Mouse (Mus musculus): Measurements from ENCODE around the gene Agtpbp1. TPM values are rescaled to one million over a fixed set of nuclear protein-coding genes. Genes with fewer than 3 reads are reported as not detected.

Gene Agtpbp1
- total RNA-seq, 1 experiment from 2014 or later: 56.3 TPM

- ATAC-seq (replicated peaks; ENCODE audit: low read depth, poor library complexity, severe bottlenecking): 0 out of 2 replicates have a peak, but pooled peaks have one; percentile 12
Observed at GRCm38 (mm10) chr13:59584481-59584880, 546 bp downstream of the Agtpbp1 start.

GRCm38 (mm10) chr13:59580954-59581353 is 4.1 kb downstream of the Agtpbp1 start:
- ATAC-seq (replicated peaks; ENCODE audit: low read depth, poor library complexity, severe bottlenecking): no peak

DNA sequence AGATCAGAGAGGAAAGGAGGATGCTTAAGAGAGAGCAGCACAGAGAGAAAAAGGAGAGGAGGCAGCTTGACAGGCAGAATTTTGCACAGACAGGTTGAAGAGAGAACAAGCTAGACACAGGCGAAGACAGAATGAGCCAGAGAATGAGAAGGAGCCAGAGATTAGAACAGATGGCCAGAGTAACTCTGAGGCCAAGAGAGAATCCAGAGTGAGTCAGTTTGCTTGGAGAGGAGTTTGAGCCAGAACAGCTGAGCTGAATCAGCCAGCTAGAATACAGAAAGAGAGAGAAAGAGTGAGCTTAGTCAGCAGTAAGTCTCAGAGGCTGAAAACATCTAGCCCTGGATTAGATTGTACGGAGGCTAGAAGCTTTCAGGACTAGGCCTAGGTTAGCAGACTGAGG is 12.5 kb downstream of the Agtpbp1 start:
- no peak for ATAC-seq (replicated peaks; ENCODE audit: low read depth, poor library complexity, severe bottlenecking)

- ATAC-seq (replicated peaks; ENCODE audit: low read depth, poor library complexity, severe bottlenecking): no peak
Observed at GRCm38 (mm10) chr13:59571107-59571506, 13.9 kb downstream of the Agtpbp1 start.

DNA sequence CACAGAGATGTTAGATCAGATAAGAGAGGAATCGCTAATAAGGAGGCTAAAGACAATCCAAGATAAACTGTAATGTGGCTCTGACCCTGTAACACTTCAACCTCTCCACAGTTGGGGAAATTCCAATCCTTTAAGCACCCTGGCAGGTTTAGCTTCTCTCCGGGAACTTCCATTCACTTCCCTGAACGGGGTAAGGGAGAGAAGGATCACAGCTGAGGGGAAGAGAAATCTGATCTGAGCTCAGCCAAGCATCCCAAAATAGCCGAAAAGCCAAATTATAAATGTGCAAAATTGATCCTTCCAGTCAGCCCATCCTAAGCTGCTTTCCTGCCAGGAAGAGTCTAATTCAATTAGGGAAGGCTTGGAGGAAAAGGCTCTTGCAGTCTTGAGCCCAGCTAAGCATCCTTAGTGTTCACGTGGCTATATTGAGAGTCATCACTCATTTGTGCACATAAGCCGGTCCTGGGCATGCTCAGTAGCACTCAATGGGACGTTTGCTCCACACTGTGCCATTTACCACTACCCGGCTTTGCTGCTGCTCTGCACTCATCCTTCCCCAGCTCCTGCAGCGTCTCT is 19.0 kb downstream of the Agtpbp1 start:
- no peak for ATAC-seq (replicated peaks; ENCODE audit: low read depth, poor library complexity, severe bottlenecking)

DNA sequence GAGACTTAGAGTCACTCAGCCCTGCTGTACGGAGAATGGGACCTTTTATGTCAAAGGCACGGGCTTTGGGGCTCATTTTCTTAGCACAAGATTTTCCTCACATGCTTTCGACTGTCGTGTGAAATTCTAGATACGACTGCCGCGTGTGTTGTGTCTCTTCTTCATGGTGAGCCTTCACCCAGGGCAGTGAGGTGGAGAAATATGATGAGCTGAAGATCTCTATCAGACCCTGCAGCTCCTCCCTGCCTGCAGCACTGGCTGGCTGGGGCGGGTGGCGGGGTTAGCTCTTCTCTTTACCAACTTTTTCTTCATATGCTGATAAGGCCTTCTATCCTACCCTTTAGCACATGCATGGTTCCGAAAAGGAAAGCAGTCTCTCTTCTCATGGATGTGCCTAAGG is 20.1 kb downstream of the Agtpbp1 start:
- no peak for ATAC-seq (replicated peaks; ENCODE audit: low read depth, poor library complexity, severe bottlenecking)

GRCm38 (mm10) chr13:59564505-59564904 is 20.5 kb downstream of the Agtpbp1 start:
- no peak for ATAC-seq (replicated peaks; ENCODE audit: low read depth, poor library complexity, severe bottlenecking)

DNA sequence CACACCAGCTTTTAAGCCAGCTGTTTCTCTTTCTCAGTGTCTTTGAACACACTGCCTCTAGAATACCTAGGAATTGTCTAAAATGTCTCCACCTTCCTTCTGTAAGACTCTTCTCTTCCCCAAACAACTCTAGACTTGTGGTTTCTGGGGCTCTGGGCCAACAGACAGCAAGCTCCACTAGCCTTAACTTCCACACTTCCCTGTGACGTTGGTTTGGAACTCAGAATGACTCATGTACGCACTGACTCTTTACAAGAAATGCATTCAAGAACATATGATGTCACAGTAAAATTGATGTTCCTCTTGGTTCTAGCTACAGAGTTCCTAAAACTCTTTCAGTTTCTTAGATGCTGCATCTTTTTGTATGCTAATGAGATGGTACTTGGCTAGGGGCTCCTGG is 22.6 kb downstream of the Agtpbp1 start:
- ATAC-seq (replicated peaks; ENCODE audit: low read depth, poor library complexity, severe bottlenecking): peak; percentile 59

- ATAC-seq (replicated peaks; ENCODE audit: low read depth, poor library complexity, severe bottlenecking): no peak
Observed at GRCm38 (mm10) chr13:59558776-59559175, 26.3 kb downstream of the Agtpbp1 start.

GRCm38 (mm10) chr13:59557185-59557985 is 27.6 kb downstream of the Agtpbp1 start:
- peak; percentile 70 for ATAC-seq (replicated peaks; ENCODE audit: low read depth, poor library complexity, severe bottlenecking)

- peak; percentile 74 for ATAC-seq (replicated peaks; ENCODE audit: low read depth, poor library complexity, severe bottlenecking)
Observed at GRCm38 (mm10) chr13:59556670-59557069, 28.4 kb downstream of the Agtpbp1 start.

GRCm38 (mm10) chr13:59555613-59556192 is 29.3 kb downstream of the Agtpbp1 start:
- ATAC-seq (replicated peaks; ENCODE audit: low read depth, poor library complexity, severe bottlenecking): no peak

- ATAC-seq (replicated peaks; ENCODE audit: low read depth, poor library complexity, severe bottlenecking): no peak
Observed at GRCm38 (mm10) chr13:59554772-59555505, 30.1 kb downstream of the Agtpbp1 start.

DNA sequence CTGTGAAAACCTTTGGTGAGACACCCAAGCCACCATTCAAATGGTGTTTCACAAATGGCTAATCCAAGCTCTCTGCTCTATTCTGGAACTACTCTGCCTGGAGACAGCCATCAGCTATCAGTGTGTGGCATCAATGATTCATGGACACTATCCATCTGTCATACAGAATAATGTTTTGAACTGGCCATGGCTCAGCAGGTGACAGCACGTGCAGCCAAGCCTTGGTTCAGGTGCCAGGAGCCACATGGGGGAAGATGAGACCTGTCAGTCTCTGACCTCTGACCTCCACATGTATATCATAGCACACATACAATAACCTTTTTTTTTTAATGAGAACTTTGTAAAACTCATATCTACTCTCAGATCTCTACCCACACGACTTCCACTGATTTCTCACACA is 32.3 kb downstream of the Agtpbp1 start:
- ATAC-seq (replicated peaks; ENCODE audit: low read depth, poor library complexity, severe bottlenecking): no peak

DNA sequence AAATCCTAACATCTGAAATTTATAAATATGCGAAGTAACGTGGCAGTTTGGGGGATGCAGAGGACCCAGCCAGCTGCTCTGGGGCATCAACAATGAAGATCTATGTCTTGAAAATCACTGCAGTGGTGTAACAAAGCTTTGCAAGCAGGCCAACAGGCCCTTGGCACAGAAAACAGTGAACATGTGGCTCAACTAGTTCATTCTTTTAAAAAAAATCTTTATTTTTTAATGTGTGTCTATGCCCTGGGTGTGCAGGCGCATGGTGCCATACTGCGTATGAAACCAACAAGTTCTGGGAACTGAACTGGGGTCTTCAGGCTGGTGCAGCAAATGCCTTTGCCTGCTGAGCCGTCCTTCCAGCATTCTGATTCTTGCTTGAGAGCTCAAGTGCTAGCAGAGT is 32.7 kb downstream of the Agtpbp1 start:
- no peak for ATAC-seq (replicated peaks; ENCODE audit: low read depth, poor library complexity, severe bottlenecking)

DNA sequence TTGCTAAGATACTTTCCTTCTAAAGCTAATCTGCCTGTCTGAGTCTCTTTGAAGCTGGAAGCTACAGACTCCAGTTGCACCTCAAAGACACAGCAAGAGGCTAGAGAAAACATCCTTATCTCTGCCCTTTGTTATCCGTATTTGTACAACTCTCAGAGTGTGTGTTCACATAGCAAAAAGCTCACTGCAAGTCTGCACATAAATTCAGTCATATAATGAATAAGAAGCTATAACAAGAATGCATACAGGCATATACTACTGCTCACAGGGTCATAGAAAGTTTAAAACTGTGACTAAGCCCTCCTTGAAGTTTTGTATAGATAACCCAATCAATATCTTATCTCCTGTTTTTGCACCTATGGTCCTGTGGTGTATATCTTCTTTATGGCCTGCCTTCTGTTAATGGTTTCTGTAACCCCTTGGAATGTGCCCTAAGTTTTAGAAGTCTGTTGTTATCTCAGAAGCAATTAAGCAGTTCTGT is 35.7 kb downstream of the Agtpbp1 start:
- 0 out of 2 replicates have a peak, but pooled peaks have one; percentile 26 for ATAC-seq (replicated peaks; ENCODE audit: low read depth, poor library complexity, severe bottlenecking)

DNA sequence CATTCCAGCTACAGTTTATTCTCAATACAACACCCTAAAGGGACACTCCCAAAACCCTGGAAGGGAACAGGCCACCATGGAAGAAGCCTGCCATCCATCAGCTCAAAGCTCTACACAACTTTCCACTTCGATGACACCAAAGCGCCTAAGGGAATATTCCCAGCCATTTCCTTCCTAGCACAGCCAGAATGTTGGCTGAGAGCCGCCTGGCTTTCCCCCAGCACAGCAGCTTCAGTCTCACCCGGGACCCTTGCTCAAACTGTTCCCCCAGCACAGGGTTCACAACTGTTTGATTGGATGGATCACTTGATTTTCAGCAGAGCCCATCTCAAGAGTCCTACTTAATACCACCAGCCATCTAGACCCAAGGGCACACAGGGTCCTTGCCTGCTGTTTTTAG is 37.3 kb downstream of the Agtpbp1 start:
- ATAC-seq (replicated peaks; ENCODE audit: low read depth, poor library complexity, severe bottlenecking): no peak

DNA sequence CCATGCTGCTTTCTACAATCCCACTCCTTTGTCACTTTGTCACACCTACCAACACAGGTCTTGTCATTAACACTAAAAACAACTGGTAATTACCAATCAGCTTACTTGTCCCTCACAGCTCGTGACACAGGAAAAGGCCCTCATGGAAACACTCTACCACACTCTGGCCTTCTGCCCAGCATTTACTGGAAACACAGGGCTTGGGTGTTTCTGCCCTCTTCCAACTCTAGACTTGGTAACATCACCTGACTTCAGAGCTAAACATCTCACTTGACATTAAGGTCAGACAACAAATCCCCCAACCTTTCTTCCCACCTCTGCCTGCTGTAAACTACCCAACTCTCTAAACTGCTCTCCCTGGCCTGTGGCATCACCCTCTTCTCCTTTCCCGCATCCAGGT is 37.9 kb downstream of the Agtpbp1 start:
- ATAC-seq (replicated peaks; ENCODE audit: low read depth, poor library complexity, severe bottlenecking): peak; percentile 43

GRCm38 (mm10) chr13:59542411-59542810 is 42.6 kb downstream of the Agtpbp1 start:
- ATAC-seq (replicated peaks; ENCODE audit: low read depth, poor library complexity, severe bottlenecking): no peak

DNA sequence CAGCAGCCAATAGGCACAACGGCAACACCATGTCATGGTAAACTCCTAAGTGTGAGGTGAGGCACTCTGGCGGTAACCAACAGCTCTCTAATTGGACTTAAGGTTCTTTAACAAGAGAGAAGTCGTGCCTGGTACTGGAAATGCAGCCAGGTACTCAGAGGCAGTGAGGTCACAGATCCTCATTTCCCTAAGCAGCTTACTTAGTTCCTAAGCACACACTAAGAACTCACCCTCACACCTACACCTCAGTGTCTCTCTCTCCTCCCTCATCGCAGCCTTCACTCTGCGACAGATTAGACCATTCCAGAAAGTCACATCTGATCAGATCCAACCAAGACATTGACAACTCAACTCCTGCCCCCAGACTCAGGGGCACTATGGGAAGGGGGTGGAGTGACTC is 45.0 kb downstream of the Agtpbp1 start:
- ATAC-seq (replicated peaks; ENCODE audit: low read depth, poor library complexity, severe bottlenecking): no peak

GRCm38 (mm10) chr13:59538661-59539060 is 46.4 kb downstream of the Agtpbp1 start:
- no peak for ATAC-seq (replicated peaks; ENCODE audit: low read depth, poor library complexity, severe bottlenecking)
